Mouse (Mus musculus): ENCODE measurements around the gene Rsf1. TPM values are rescaled to one million over a fixed set of nuclear protein-coding genes. Genes with fewer than 3 reads are reported as not detected.

Gene Rsf1
- total and polyA plus RNA-seq, 3 experiments = 5.9 to 21.8 (median 11.9) TPM

DNA sequence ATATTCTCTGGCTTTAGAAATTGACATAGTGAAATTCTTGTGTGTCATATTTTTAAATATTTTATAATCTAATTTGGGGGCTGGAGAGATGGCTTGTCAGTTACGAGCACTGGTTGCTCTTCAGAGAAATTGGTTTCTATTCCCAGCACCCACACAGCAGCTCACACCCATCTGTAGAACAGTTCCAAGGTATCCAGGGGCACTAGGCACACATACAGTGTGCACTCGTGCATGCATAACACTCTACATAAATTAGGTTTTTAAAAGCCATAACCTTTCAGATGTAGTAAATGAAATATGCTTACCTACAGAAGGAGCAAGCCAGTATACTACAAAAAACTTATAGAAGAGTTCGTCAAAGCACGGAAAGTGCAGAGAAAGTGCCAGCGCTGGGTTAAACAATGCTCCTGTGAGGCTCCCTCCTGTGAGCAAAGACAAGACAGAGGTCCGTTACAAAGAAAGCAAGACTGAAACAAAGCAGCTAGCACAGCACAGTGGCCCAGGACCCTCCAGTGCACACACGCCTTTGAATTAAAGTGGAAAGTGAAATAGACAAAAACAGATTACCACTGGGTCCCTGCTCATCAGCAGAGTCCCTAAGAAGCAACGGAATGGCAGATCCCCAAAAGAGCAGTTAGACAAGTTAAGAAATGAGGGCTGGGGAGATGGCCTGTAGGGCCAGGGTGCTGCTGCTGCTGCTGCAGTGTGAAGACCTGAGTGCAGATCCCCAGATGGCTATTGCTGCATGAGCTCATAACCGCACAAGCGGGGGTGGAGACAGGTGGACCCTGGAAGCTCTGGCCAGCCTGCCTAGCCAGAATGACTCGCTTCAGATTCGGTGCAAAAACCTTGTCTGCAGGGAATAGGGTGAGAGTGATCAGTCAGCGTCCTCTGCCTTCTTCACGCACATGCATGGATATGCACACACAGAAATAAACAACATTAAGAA, 149.3 kb downstream of the Rsf1 start:
- H3K9ac ChIP-seq (ENCODE audit: insufficient read depth, low read depth) = no peak overlapping the region
- no peaks in the 10 kb centered on the region for H3K9me3 ChIP-seq (replicated peaks; ENCODE audit: low read length)
- no peaks in the 10 kb centered on the region for H3K4me1 ChIP-seq (ENCODE audit: control insufficient read depth in 1 of 2, insufficient read depth in 2 of 2)
- no peak for DNase-seq (ENCODE audit: extremely low read depth)
- H3K4me2 ChIP-seq (ENCODE audit: insufficient read depth, low read depth, poor library complexity, severe bottlenecking) = no peak overlapping the region
- dilution Hi-C loops (cut with MboI; ENCODE audit: extremely low pct_ligation_motif_present, extremely low pct_unique_long_range_greater_than_20kb, low sequenced_read_pairs) (no loop called here), in situ Hi-C loops (cut with MboI; ENCODE audit: low pct_ligation_motif_present, low pct_unique_long_range_greater_than_20kb, low sequenced_read_pairs) (no loop called here)
- H3K79me2 ChIP-seq (replicated peaks; ENCODE audit: control insufficient read depth, extremely low read depth, insufficient read depth, poor library complexity, severe bottlenecking) = no peaks in the 10 kb centered on the region
- no peak overlapping the region for H3K27ac ChIP-seq (ENCODE audit: insufficient read depth, low read depth)
- TF ChIP-seq ETS1 (conservative IDR thresholded peaks at IDR 0.05; ENCODE audit: low read depth, low read length) (no peak), NELFE (IDR thresholded peaks at IDR 0.05; ENCODE audit: low read depth, low read length) (no peak), JUN (IDR thresholded peaks at IDR 0.05; ENCODE audit: insufficient read depth, low read depth, low read length) (no peak), E2F4 (IDR thresholded peaks at IDR 0.05; ENCODE audit: insufficient replicate concordance, low read depth, low read length) (no peak), PAX5 (IDR thresholded peaks at IDR 0.05; ENCODE audit: low read length) (no peak), GABPA (IDR thresholded peaks at IDR 0.05; ENCODE audit: insufficient replicate concordance, low read depth, low read length) (no peak), ZNF384 (IDR thresholded peaks at IDR 0.05; ENCODE audit: low read depth, low read length) (no peak), MAFK (IDR thresholded peaks at IDR 0.05; ENCODE audit: insufficient replicate concordance, low read length) (no peak), ZKSCAN1 (IDR thresholded peaks at IDR 0.05; ENCODE audit: borderline replicate concordance, low read depth, low read length) (no peak), USF2 (conservative IDR thresholded peaks at IDR 0.05; ENCODE audit: low read depth, low read length) (no peak), JUND (conservative IDR thresholded peaks at IDR 0.05; ENCODE audit: low read depth, low read length) (no peak), MEF2A (IDR thresholded peaks at IDR 0.05; ENCODE audit: borderline replicate concordance, low read depth, low read length) (no peak), NRF1 (IDR thresholded peaks at IDR 0.05; ENCODE audit: low read depth, low read length) (no peak), RAD21 (IDR thresholded peaks at IDR 0.05; ENCODE audit: low read depth, low read length) (no peak)
- no peaks in the 10 kb centered on the region for H3K27me3 ChIP-seq (replicated peaks)
- H3K4me3 ChIP-seq (replicated peaks in 1 of 3; ENCODE audit: low read depth in 2 of 3, low read length in 2 of 3, poor library complexity in 1 of 3) = no peak overlapping the region
- peaks cover 4 to 51% of the 10 kb centered on the region in 2 experiments for H3K36me3 ChIP-seq (replicated peaks in 1 of 2; ENCODE audit: control insufficient read depth in 1 of 2, insufficient read depth in 1 of 2, low read length in 1 of 2)

DNA sequence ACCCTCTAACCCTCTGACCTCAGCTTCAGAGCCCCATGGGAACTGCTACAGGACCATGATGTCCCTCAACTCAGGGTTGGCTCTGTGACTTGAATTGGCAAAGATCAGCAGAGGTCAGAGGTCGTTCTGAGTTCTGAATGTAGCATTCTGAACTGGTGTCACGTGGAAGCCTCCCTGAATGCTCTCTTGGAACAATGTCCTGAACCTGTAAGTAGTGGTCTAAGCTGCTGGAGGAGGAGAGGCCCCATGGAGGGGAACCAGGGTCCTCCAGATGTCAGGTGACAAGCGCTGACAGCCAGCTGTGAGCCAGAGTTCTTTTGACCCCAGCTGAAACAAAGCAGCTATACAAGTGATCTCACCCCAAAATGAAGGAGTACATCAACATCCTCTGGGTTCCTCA, 150.7 kb downstream of the Rsf1 start:
- H3K9me3 ChIP-seq (replicated peaks; ENCODE audit: low read length) = no peaks in the 10 kb centered on the region
- no peak for DNase-seq (ENCODE audit: extremely low read depth)
- no peak for TF ChIP-seq TCF12 (IDR thresholded peaks at IDR 0.05; ENCODE audit: low read depth, low read length)
- TF ChIP-seq E2F4 (IDR thresholded peaks at IDR 0.05; ENCODE audit: insufficient replicate concordance, low read depth, low read length) = no peak
- no peak for TF ChIP-seq MAFK (IDR thresholded peaks at IDR 0.05; ENCODE audit: insufficient replicate concordance, low read length)
- no peak for TF ChIP-seq MAZ (IDR thresholded peaks at IDR 0.05; ENCODE audit: low read depth, low read length)
- TF ChIP-seq RAD21 (IDR thresholded peaks at IDR 0.05; ENCODE audit: low read depth, low read length) = no peak
- no peak for TF ChIP-seq USF1 (IDR thresholded peaks at IDR 0.05; ENCODE audit: low read depth, low read length)
- no peak for TF ChIP-seq EP300 (IDR thresholded peaks at IDR 0.05; ENCODE audit: low read length)
- TF ChIP-seq HCFC1 (IDR thresholded peaks at IDR 0.05; ENCODE audit: low read depth, low read length) = no peak
- no peak for TF ChIP-seq JUND (conservative IDR thresholded peaks at IDR 0.05; ENCODE audit: low read depth, low read length)
- no peak for TF ChIP-seq RCOR1 (conservative IDR thresholded peaks at IDR 0.05; ENCODE audit: low read depth, low read length)
- no peak for TF ChIP-seq MYC (IDR thresholded peaks at IDR 0.05; ENCODE audit: low read depth, low read length)
- no peak overlapping the region for H3K27ac ChIP-seq (ENCODE audit: insufficient read depth, low read depth)
- peaks cover 4 to 38% of the 10 kb centered on the region in 2 experiments for H3K36me3 ChIP-seq (replicated peaks in 1 of 2; ENCODE audit: control insufficient read depth in 1 of 2, insufficient read depth in 1 of 2, low read length in 1 of 2)
- H3K4me1 ChIP-seq (ENCODE audit: control insufficient read depth in 1 of 2, insufficient read depth in 2 of 2) = no peaks in the 10 kb centered on the region
- H3K27me3 ChIP-seq (replicated peaks) = no peaks in the 10 kb centered on the region
- no peak overlapping the region for H3K4me2 ChIP-seq (ENCODE audit: insufficient read depth, low read depth, poor library complexity, severe bottlenecking)
- no peaks in the 10 kb centered on the region for H3K79me2 ChIP-seq (replicated peaks; ENCODE audit: control insufficient read depth, extremely low read depth, insufficient read depth, poor library complexity, severe bottlenecking)
- in situ Hi-C loops (cut with MboI; ENCODE audit: low pct_ligation_motif_present, low pct_unique_long_range_greater_than_20kb, low sequenced_read_pairs) (no loop called here), dilution Hi-C loops (cut with MboI; ENCODE audit: extremely low pct_ligation_motif_present, extremely low pct_unique_long_range_greater_than_20kb, low sequenced_read_pairs) (no loop called here)
- H3K9ac ChIP-seq (ENCODE audit: insufficient read depth, low read depth) = no peak overlapping the region
- H3K4me3 ChIP-seq (replicated peaks in 1 of 3; ENCODE audit: low read depth in 2 of 3, low read length in 2 of 3, poor library complexity in 1 of 3) = no peak overlapping the region
